12 mouse cellular contexts compared by ENCODE assay signal in genomic region chr5:75256186-75256585, GRCm38 (mm10).
"Had no signal": no experiment of that assay in that cellular context is flagged by ENCODE, and none has a peak within 500 bp of the region (broad histone marks: within the 10 kb centered on the region; RNA-seq: fewer than 3 reads in every experiment).

No protein-coding gene starts in this region.

- H3K4me3 ChIP-seq: limb, embryonic 10.5 days; liver, embryonic 15.5 days; midbrain, embryonic 10.5 days; neural tube, embryonic 12.5 days had no signal

- H3K9me3 ChIP-seq: limb, embryonic 10.5 days; liver, embryonic 15.5 days; neural tube, embryonic 12.5 days had no signal

- H3K9ac ChIP-seq: liver, embryonic 15.5 days; neural tube, embryonic 12.5 days had no signal

- H3K36me3 ChIP-seq: limb, embryonic 10.5 days; liver, embryonic 15.5 days; midbrain, embryonic 10.5 days; neural tube, embryonic 12.5 days had no signal

- H3K27ac ChIP-seq: limb, embryonic 10.5 days; liver, embryonic 15.5 days; midbrain, embryonic 10.5 days; neural tube, embryonic 12.5 days had no signal

- DNase-seq: layer of hippocampus, adult 9-11 months; lung, adult 2 months; lung, postnatal 4 days; midbrain, embryonic 14.5 days; thymus, postnatal 36 days had no signal

- H3K4me2 ChIP-seq: liver, embryonic 11.5 days; liver, embryonic 15.5 days; neural tube, embryonic 12.5 days had no signal

- H3K27me3 ChIP-seq: liver, embryonic 15.5 days; neural tube, embryonic 12.5 days had no signal

- ATAC-seq: intestine, embryonic 16.5 days; lung, postnatal 0 days had no signal

- H3K4me1 ChIP-seq: limb, embryonic 10.5 days; liver, embryonic 15.5 days; midbrain, embryonic 10.5 days; neural tube, embryonic 12.5 days had no signal
